Mouse (Mus musculus): ENCODE data around the gene Spns3. TPM values are rescaled to one million over a fixed set of nuclear protein-coding genes. Genes with fewer than 3 reads are reported as not detected.

The Spns3 gene
- polyA plus RNA-seq, 1 experiment from 2014 or later: not detected

GRCm38 (mm10) chr11:72540437-72540836 is 9.9 kb downstream of the Spns3 start:
- no peak for ATAC-seq (ENCODE audit: insufficient read depth)
- H3K4me2 ChIP-seq: no peak overlapping the region
- no peaks in the 10 kb centered on the region for H3K27me3 ChIP-seq (ENCODE audit: insufficient read depth, low read length)
- WGBS: 70% methylated on average over 6 of the region's 6 CpGs
- H3K9me3 ChIP-seq (ENCODE audit: low read depth, low read length): no peaks in the 10 kb centered on the region
- H3K9ac ChIP-seq: no peak overlapping the region
- H3K27ac ChIP-seq (ENCODE audit: low read depth): no peak overlapping the region
- no peaks in the 10 kb centered on the region for H3K36me3 ChIP-seq (ENCODE audit: insufficient read depth)
- no peak for TF ChIP-seq CTCF (IDR thresholded peaks at IDR 0.05; ENCODE audit: low read depth)
- no peaks in the 10 kb centered on the region for H3K4me1 ChIP-seq (ENCODE audit: insufficient read depth)
- no peak for DNase-seq
- no peak overlapping the region for H3K4me3 ChIP-seq (ENCODE audit: low read depth, low read length)

GRCm38 (mm10) chr11:72538811-72539210 is 11.5 kb downstream of the Spns3 start:
- Histone ChIP-seq H3K27ac (ENCODE audit: low read depth) (no peak overlapping the region), H3K4me2 (no peak overlapping the region)
- 85% methylated on average over 7 of the region's 7 CpGs for WGBS

GRCm38 (mm10) chr11:72538037-72538755 is 12.1 kb downstream of the Spns3 start:
- H3K27ac ChIP-seq (ENCODE audit: low read depth): no peak overlapping the region
- H3K27me3 ChIP-seq (ENCODE audit: insufficient read depth, low read length): no peaks in the 10 kb centered on the region
- no peak overlapping the region for H3K4me2 ChIP-seq
- no peaks in the 10 kb centered on the region for H3K9me3 ChIP-seq (ENCODE audit: low read depth, low read length)
- H3K9ac ChIP-seq: no peak overlapping the region
- DNase-seq (peak; percentile 13), ATAC-seq (ENCODE audit: insufficient read depth) (no peak)
- TF ChIP-seq CTCF (IDR thresholded peaks at IDR 0.05; ENCODE audit: low read depth): no peak
- no peak overlapping the region for H3K4me3 ChIP-seq (ENCODE audit: low read depth, low read length)
- no peaks in the 10 kb centered on the region for H3K36me3 ChIP-seq (ENCODE audit: insufficient read depth)
- WGBS: 64% methylated on average over 8 of the region's 8 CpGs
- H3K4me1 ChIP-seq (ENCODE audit: insufficient read depth): no peaks in the 10 kb centered on the region

More at GRCm38 (mm10) chr11:72538811-72539210, 11.5 kb downstream of the Spns3 start:
- no peaks in the 10 kb centered on the region for H3K4me1 ChIP-seq (ENCODE audit: insufficient read depth)
- TF ChIP-seq CTCF (IDR thresholded peaks at IDR 0.05; ENCODE audit: low read depth): no peak
- H3K9me3 ChIP-seq (ENCODE audit: low read depth, low read length): no peaks in the 10 kb centered on the region
- no peaks in the 10 kb centered on the region for H3K36me3 ChIP-seq (ENCODE audit: insufficient read depth)
- ATAC-seq (ENCODE audit: insufficient read depth): no peak
- H3K4me3 ChIP-seq (ENCODE audit: low read depth, low read length): no peak overlapping the region
- H3K9ac ChIP-seq: no peak overlapping the region
- no peak for DNase-seq
- no peaks in the 10 kb centered on the region for H3K27me3 ChIP-seq (ENCODE audit: insufficient read depth, low read length)

GRCm38 (mm10) chr11:72537503-72537902 is 12.8 kb downstream of the Spns3 start:
- H3K4me3 ChIP-seq (ENCODE audit: low read depth, low read length): no peak overlapping the region
- no peaks in the 10 kb centered on the region for H3K9me3 ChIP-seq (ENCODE audit: low read depth, low read length)
- H3K27ac ChIP-seq (ENCODE audit: low read depth): no peak overlapping the region
- no peaks in the 10 kb centered on the region for H3K4me1 ChIP-seq (ENCODE audit: insufficient read depth)
- DNase-seq (no peak), ATAC-seq (ENCODE audit: insufficient read depth) (no peak)
- no peaks in the 10 kb centered on the region for H3K36me3 ChIP-seq (ENCODE audit: insufficient read depth)
- no peaks in the 10 kb centered on the region for H3K27me3 ChIP-seq (ENCODE audit: insufficient read depth, low read length)
- H3K4me2 ChIP-seq: no peak overlapping the region
- 83% methylated on average over 2 of the region's 2 CpGs for WGBS
- no peak for TF ChIP-seq CTCF (IDR thresholded peaks at IDR 0.05; ENCODE audit: low read depth)
- H3K9ac ChIP-seq: no peak overlapping the region

GRCm38 (mm10) chr11:72535519-72535918 is 14.8 kb downstream of the Spns3 start:
- no peak overlapping the region for H3K27ac ChIP-seq (ENCODE audit: low read depth)
- no peaks in the 10 kb centered on the region for H3K9me3 ChIP-seq (ENCODE audit: low read depth, low read length)
- H3K4me1 ChIP-seq (ENCODE audit: insufficient read depth): no peaks in the 10 kb centered on the region
- no peak overlapping the region for H3K4me2 ChIP-seq
- peak; percentile 59 for TF ChIP-seq CTCF (IDR thresholded peaks at IDR 0.05; ENCODE audit: low read depth)
- H3K27me3 ChIP-seq (ENCODE audit: insufficient read depth, low read length): no peaks in the 10 kb centered on the region
- DNase-seq: peak; percentile 26
- no peak for ATAC-seq (ENCODE audit: insufficient read depth)
- no peaks in the 10 kb centered on the region for H3K36me3 ChIP-seq (ENCODE audit: insufficient read depth)
- no peak overlapping the region for H3K4me3 ChIP-seq (ENCODE audit: low read depth, low read length)
- 81% methylated on average over 3 of the region's 3 CpGs for WGBS
- no peak overlapping the region for H3K9ac ChIP-seq

- no peak overlapping the region for H3K4me3 ChIP-seq (ENCODE audit: low read depth, low read length)
- no peak overlapping the region for H3K4me2 ChIP-seq
- 78% methylated on average over 3 of the region's 3 CpGs for WGBS
- no peak for ATAC-seq (ENCODE audit: insufficient read depth)
- H3K4me1 ChIP-seq (ENCODE audit: insufficient read depth): no peaks in the 10 kb centered on the region
- TF ChIP-seq CTCF (IDR thresholded peaks at IDR 0.05; ENCODE audit: low read depth): no peak
- H3K27ac ChIP-seq (ENCODE audit: low read depth): no peak overlapping the region
- H3K9ac ChIP-seq: no peak overlapping the region
- no peak for DNase-seq
- H3K9me3 ChIP-seq (ENCODE audit: low read depth, low read length): no peaks in the 10 kb centered on the region
- H3K27me3 ChIP-seq (ENCODE audit: insufficient read depth, low read length): no peaks in the 10 kb centered on the region
- H3K36me3 ChIP-seq (ENCODE audit: insufficient read depth): no peaks in the 10 kb centered on the region
Measured at GRCm38 (mm10) chr11:72532890-72533289, 17.4 kb downstream of the Spns3 start.

- Histone ChIP-seq H3K27me3 (ENCODE audit: insufficient read depth, low read length) (no peaks in the 10 kb centered on the region), H3K36me3 (ENCODE audit: insufficient read depth) (no peaks in the 10 kb centered on the region), H3K9ac (no peak overlapping the region), H3K4me2 (no peak overlapping the region), H3K4me1 (ENCODE audit: insufficient read depth) (no peaks in the 10 kb centered on the region), H3K4me3 (ENCODE audit: low read depth, low read length) (no peak overlapping the region), H3K9me3 (ENCODE audit: low read depth, low read length) (no peaks in the 10 kb centered on the region), H3K27ac (ENCODE audit: low read depth) (no peak overlapping the region)
- peak; percentile 38 for TF ChIP-seq CTCF (IDR thresholded peaks at IDR 0.05; ENCODE audit: low read depth)
- 48% methylated on average over 1 of the region's 1 CpGs for WGBS
- DNase-seq (peak; percentile 15), ATAC-seq (ENCODE audit: insufficient read depth) (no peak)
Measured at GRCm38 (mm10) chr11:72531632-72532031, 18.7 kb downstream of the Spns3 start.
